Mouse (Mus musculus) lung, adult 2 months (tissue): Measurements from ENCODE around the gene Rps16. TPM values are rescaled to one million over a fixed set of nuclear protein-coding genes. Genes with fewer than 3 reads are reported as not detected.
"Not testable (repeated sequence)": the region's sequence is repeated elsewhere in the genome, so short reads cannot be mapped to it uniquely, and the experiment has no call there.

Experiments used
- DNase-seq: peaks from one replicate; pipeline ENCODE4 v3.0.0; 2022
- H3K4me1 ChIP-seq: fragments of 200-500 bp; 2 replicates; pipeline ENCODE4 v1.6.1; 2011; ENCODE audit warnings: low read length; ENCODE audit not compliant: control insufficient read depth, insufficient read depth
- H3K4me3 ChIP-seq: fragments of 200-500 bp; replicated peaks from 2 replicates; pipeline ENCODE3; 2011; ENCODE audit warnings: low read depth, mild to moderate bottlenecking, control low read depth, low read length; ENCODE audit errors: extremely low read depth
- CTCF ChIP-seq: fragments of 200-500 bp; IDR thresholded peaks from 2 replicates; pipeline ENCODE4 v1.5.1; 2011; ENCODE audit warnings: mild to moderate bottlenecking, low read length, control low read depth; ENCODE audit not compliant: insufficient read depth
- POLR2A ChIP-seq: fragments of 200-500 bp; IDR thresholded peaks from 2 replicates; pipeline ENCODE4 v1.6.1; 2011; ENCODE audit warnings: low read depth, mild to moderate bottlenecking, control low read depth, low read length, borderline replicate concordance; ENCODE audit errors: extremely low read depth
- WGBS: fragments of 180-500 bp; shearing (Covaris S2); methylation state at CpG from one replicate; pipeline ENCODE4 v1.1.7; 2018; 5-methylcytosine and 5-hydroxymethylcytosine counted together
- polyA plus RNA-seq: library from polyadenylated mRNA; depleted of rRNA; stranded (reverse); fragments of >200 nt; gene quantifications from 2 replicates; pipeline ENCODE4 v1.2.3, GENCODE M21; 2012

The Rps16 gene
- polyA plus RNA-seq, 1 experiment, result 529 TPM

GRCm38 (mm10) chr7:28382981-28383396, 32.5 kb downstream of the Rps16 start:
- Histone ChIP-seq H3K4me3 (no peak overlapping the region), H3K4me1 (peaks cover 28% of the 10 kb centered on the region)
- peak; percentile 36 for DNase-seq
- TF ChIP-seq POLR2A, result peak; percentile 38; the same call in 1 of the 2 replicates
- TF ChIP-seq CTCF, result no peak
- WGBS, result 21% methylated on average over 11 of the region's 11 CpGs

- TF ChIP-seq CTCF (no peak), POLR2A (no peak)
- no peak overlapping the region for H3K4me3 ChIP-seq
- H3K4me1 ChIP-seq, result peaks cover 28% of the 10 kb centered on the region
- no peak for DNase-seq
- 55% methylated on average over 4 of the region's 4 CpGs for WGBS
These were observed 33.2 kb downstream of the Rps16 start for GRCm38 (mm10) chr7:28383606-28384005.

- WGBS, result 71% methylated on average over 6 of the region's 6 CpGs
- Histone ChIP-seq H3K4me3 (no peak overlapping the region), H3K4me1 (peaks cover 28% of the 10 kb centered on the region)
- no peak for TF ChIP-seq CTCF
- TF ChIP-seq POLR2A, result no peak
- no peak for DNase-seq
These were observed 33.7 kb downstream of the Rps16 start for GRCm38 (mm10) chr7:28384162-28384561.

- DNase-seq, result no peak
- Histone ChIP-seq H3K4me1 (peaks cover 26% of the 10 kb centered on the region), H3K4me3 (no peak overlapping the region)
- WGBS, result 84% methylated on average over 9 of the region's 9 CpGs
- TF ChIP-seq POLR2A (no peak), CTCF (no peak)
These were observed 34.7 kb downstream of the Rps16 start for GRCm38 (mm10) chr7:28385196-28385595.

GRCm38 (mm10) chr7:28386007-28386406, 35.6 kb downstream of the Rps16 start:
- WGBS, result 57% methylated on average over 7 of the region's 7 CpGs
- H3K4me3 ChIP-seq, result no peak overlapping the region
- DNase-seq, result peak; percentile 48
- peaks cover 19% of the 10 kb centered on the region for H3K4me1 ChIP-seq
- TF ChIP-seq CTCF (no peak), POLR2A (peak; percentile 21; the same call in 1 of the 2 replicates)

- TF ChIP-seq POLR2A, result no peak; the same call in 1 of the 2 replicates
- TF ChIP-seq CTCF, result peak; percentile 96
- 1% methylated on average over 4 of the region's 4 CpGs for WGBS
- H3K4me1 ChIP-seq, result peaks cover 19% of the 10 kb centered on the region
- DNase-seq, result peak; percentile 83
- no peak overlapping the region for H3K4me3 ChIP-seq
These were observed 36.0 kb downstream of the Rps16 start for GRCm38 (mm10) chr7:28386462-28386861.

- DNase-seq, H3K4me3 ChIP-seq: not testable (repeated sequence)
- 67% methylated on average over 6 of the region's 6 CpGs for whole genome bisulfite sequencing
- H3K4me1 ChIP-seq, result peaks cover 22% of the 10 kb centered on the region
These were observed 36.4 kb downstream of the Rps16 start for GRCm38 (mm10) chr7:28386877-28387276.

- not testable (repeated sequence) for DNase-seq, H3K4me3 ChIP-seq
- 79% methylated on average over 7 of the region's 7 CpGs for WGBS
- H3K4me1 ChIP-seq, result peaks cover 22% of the 10 kb centered on the region
These were observed 36.9 kb downstream of the Rps16 start for GRCm38 (mm10) chr7:28387384-28387783.

- WGBS, result 95% methylated on average over 3 of the region's 3 CpGs
These were observed 39.9 kb downstream of the Rps16 start for GRCm38 (mm10) chr7:28390331-28390730.

GRCm38 (mm10) chr7:28392429-28393271, 42.2 kb downstream of the Rps16 start, which contains the start of the genes Med29 and Paf1:
Med29 (minus strand) TSS chr7:28392708.
Paf1 (plus strand) TSS chr7:28392951.
- TF ChIP-seq POLR2A (peak; percentile 99), CTCF (no peak)
- peak; percentile 93 for DNase-seq
- peaks cover 10% of the 10 kb centered on the region; the same call in 1 of the 2 replicates for H3K4me1 ChIP-seq
- peak within 1 kb of the TSS; percentile 81 for H3K4me3 ChIP-seq
- WGBS, result under 1% methylated on average over 58 of the region's 58 CpGs

More at GRCm38 (mm10) chr7:28390331-28390730, 39.9 kb downstream of the Rps16 start:
- Histone ChIP-seq H3K4me1 (peaks cover 15% of the 10 kb centered on the region), H3K4me3 (no peak overlapping the region)
- TF ChIP-seq POLR2A (no peak), CTCF (no peak)
- DNase-seq, result no peak
